Mouse (Mus musculus) lung, adult 18-20 months (tissue): ENCODE measurements around the gene Mnt.
A peak's percentile ranks its signal among the peaks of the same experiment; 100 is the strongest.

Experiments
- DNase-seq, 2 experiments: peaks; one replicate each; pipeline ENCODE4 v3.0.0; 2022; ENCODE audit warnings: mixed read lengths in 2 of 2

The Mnt gene

DNA sequence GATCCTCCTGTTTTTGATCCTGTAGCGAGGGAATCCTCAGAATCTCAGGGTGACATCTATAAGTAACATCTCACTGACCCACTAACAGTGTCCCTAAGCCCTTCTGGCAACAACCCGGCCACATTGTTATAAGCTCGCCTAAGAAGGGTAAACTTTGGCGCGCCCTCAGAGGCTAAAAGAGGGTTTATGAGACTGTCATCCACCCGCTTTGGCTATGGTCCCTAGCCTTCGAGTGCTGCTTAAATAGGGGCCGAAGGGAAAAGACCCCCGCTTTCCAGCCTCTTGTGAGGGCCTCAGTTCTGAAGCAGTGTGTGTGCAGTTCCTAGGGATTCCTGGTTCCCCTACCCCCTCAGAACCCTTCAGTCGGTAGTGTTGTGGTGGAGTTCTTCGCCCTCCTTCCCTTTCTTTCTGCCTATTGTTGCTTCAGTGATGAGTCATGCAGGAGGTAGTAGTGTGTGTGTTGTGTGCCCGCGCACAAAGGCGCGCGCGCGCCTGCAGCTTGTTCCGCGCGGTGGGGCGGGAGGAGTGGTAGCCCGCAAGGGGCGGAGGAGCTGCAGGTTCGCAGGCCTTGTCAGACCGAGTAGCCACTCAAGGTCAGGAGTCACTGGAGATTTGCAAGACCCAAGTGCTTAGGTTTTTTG lies 1.9 kb downstream of the Mnt start:
- DNase-seq = peak; percentile 75 to 84

DNA sequence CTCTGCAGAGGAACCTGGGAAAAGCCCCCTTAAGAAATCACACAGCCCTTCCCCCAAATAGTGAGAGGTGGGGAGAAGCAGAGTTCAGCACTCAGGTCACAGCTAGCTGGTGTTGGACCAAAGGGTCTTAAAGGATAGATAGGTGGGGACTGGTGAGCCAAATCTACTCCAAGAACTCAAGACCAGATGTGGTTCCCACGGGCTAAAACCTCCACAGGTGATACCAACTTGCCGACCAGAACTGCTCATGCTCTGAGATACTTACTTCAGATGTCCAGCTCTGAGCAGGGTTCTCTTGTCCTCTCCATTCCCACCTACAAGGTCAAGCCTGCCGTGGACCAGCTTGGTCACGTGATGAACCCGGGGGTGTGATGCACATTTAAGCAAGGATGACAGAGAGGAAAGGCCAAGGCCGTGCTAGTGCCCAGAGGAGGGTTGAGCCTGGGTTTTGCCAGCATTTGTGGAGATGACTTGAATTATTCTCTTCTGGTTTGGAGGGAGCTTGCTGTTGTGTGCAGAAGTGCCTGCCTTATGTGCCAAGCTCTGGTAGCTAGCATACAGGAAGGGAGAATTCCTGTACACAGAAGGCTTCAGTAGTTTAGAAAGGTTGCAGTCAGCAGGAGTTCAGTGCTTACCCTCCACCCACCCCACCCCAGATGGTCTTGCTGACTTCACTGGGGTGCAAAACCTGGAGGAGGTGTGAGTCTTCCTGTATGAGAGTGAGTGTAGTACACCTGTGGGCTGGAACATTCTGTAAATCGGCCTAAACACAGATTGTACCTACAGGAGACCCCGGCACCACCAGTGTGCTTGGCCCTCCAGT lies 3.0 kb downstream of the Mnt start:
- DNase-seq = no peak

DNA sequence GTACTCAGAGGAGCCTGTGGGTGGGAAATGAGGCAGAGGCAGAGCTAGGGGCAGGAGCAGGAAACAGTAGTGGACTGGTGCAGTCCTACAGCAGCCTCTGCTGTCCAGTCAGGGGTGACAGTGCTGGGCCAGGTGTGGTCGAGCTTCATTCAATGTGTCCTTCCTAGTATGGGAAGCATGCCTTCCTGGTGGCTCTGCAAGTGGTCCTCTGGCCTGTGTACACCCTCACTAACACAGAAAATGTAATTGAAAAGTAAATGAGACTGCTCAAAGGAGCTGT lies 3.6 kb downstream of the Mnt start:
- no peak for DNase-seq

DNA sequence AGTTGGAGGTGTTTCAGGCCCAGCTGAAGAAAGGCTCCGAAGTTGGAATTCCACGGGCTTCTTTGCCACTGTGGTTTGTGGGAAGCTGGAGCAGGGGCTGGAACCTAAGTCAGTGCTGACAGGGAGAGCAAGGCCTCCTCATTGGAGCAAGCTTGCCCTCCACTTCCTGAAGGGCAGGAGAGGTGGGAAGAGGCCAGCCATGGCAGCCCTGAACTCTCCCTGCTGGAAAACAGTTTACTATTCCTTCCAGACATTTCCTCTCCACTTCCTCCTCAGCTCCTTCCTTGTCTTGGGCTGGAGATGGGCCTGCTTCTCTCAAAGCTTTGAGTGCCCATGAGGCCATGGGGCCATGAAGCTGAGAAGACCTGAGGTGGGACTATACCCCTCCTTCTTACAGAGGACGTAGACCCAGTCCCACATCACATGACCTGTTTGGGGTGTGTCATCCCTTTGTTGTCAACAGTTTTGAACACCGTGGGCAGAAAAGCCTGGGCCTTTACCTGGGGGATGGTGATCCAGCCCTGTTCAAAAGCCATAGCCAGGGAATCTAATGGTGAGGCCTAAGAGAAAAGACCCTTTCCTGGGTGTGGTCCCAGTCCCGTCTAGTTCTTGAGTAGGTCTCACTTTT lies 4.0 kb downstream of the Mnt start:
- DNase-seq = no peak

DNA sequence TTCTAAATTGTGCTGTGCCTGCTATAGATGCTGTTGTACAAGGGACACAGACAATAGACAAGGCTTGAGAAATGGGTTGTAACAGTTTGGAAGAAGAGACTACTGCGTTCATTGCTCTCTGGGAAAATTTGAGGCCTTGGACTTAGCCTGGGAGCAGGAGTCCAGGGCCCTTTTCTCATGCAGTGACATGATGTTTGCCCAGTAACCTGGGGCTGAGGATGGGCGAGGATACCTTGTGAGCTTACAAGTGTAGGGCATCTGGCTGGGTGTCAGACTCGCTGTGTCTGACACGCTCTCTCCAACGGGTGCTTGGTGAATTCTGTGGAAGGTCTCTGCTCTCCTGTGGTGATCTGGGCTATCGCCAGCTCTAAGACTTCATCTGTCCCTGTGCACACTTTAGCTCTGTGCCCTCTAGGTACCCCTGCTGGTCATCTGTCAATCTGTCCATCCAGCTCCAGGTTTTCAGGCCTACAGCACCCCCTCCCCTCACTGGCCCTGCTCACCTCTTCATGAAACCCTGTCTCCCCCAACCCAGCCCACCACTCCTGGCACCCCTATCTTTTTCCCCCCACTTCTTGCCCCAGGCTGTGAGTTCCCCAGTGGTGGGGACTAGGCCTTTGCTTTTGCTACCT lies 5.0 kb downstream of the Mnt start:
- no peak for DNase-seq

DNA sequence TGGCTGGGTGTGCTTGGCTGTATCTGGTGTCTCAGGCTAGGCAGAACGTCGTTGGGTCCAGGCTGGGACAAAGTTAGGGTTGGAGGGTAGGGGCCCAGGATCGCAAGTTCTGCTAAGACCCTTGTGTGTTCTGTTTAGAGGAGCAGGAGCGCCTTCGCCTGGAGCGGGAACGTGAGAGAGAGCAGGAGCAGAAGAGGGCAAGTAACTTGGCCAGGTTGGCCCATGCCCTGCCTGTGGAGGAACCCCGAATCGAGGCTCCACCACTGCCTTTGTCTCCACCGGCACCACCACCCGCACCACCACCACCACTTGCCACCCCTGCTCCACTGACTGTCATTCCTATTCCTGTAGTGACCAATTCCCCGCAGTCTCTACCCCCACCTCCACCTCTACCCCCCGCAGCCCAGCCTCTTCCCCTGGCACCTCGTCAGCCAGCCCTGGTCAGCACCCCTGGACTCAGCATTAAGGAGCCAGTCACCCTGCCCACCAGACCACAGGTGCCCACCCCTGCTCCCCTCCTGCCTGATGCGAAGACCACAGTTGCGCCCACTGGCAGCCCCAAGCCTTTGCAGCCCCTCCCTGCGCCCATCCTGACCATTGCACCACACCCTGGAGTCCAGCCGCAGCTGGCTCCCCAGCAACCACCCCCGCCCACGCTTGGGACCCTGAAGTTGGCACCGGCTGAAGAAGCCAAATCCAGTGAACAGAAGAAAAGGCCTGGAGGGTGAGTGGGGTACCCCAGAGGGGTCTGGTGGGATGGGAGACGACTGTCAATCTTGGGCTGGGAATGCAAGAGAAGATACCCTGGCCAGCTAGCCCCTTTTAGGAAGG lies 5.7 kb downstream of the Mnt start:
- no peak for DNase-seq

DNA sequence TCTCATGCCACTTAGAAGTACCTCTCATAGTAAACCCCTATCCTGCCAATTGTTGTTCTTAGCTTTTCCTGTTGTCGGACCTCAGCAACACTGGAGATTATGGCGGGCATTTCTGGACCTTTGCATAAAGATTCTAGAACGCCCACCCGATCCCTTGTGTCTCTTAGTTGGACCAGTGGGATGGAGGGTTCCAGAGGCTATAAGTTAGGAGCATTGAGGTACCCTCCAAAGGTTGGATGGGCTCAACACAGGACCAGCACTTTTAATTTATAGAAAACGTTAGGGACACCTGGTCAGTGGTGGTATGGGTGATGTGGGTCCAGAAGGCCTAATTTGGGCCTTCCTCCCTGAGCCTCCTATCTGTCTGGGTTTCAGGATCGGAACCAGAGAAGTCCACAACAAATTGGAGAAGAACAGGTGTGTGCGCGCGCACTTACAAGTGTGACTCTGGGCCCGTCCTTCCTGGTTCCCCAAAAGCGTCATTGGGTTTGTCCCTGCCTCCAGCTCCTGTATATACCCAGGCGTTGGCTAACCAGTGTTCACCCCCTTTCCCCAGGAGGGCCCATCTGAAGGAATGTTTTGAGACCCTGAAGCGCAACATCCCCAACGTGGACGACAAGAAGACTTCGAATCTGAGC lies 6.5 kb downstream of the Mnt start:
- peak in 1 of 2 experiments; percentile 53 for DNase-seq

DNA sequence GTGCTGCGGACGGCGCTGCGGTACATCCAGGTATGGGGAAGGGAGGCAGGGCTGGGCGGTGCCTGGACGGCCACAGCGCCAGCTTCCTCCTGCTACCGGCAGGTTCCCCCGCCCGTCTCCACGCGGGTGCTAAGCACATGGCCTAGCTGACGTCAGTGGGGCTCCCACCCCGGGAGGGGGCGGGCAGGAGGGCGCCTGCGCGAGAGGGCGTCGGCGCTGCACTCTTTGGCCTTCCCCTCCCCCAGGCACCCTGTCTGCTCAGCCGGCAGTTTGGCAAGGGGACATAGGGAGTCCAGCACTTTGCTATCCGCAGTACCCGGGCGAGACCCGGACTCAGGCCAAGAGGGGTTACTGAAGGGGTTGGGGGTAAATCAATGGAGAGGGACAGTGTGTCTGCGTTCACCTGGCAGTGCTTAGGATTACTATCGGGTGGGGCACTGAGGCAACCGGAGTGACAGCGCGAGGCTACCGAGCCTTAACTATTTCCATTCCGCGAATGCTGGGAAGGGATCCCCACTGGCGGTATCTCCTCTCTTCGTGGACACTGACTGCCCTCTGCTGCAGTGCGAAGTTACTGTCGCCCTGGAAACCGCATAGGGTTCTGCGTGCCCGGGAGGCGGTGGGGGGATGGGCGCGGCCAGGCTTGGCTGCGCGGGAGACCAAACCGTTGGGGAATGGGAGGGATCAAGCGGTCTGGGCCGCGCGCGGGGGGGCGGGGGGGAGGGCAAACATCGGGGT lies 7.1 kb downstream of the Mnt start:
- peak; percentile 97 to 98 for DNase-seq

DNA sequence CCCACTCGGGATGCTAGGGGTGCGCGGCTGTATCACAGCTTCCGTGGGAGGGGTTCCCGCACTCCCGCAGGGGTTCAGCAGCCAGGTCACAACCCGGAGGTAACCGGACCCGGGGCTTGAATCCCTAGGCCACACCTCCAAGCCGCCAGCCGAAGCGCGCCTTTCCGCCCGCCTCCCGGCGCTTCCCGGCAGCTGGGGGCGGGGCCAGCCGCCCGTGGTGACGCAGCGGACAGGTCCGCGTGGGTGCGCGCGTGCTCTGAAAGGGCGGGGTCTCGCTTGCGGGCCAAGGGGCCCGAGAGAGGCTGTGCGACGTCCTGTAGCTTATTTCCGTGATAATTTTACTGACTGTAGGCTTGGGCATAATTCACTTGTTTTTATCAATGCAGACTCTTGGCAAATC lies 7.7 kb downstream of the Mnt start:
- DNase-seq = peak; percentile 95 to 97

DNA sequence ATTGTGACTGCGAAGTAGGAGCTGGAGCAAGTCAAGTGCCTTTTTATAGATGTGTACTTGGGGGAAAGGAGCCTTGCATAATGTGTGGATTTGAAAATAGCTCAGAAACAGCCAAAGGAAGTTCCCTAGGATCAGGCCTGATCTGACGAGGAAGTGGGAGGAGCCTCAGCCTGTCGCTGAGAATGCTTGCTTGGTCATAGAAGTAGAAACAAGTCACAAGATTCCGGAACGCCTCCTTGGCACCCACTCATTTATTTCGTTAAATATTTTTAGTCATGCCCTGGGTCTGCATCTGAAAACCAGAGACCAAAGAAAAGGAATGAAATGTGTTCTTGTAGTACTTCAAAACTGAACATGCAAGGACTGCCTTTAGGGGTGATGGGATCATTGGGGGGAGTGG lies 8.3 kb downstream of the Mnt start:
- DNase-seq = peak; percentile 79 to 83

DNA sequence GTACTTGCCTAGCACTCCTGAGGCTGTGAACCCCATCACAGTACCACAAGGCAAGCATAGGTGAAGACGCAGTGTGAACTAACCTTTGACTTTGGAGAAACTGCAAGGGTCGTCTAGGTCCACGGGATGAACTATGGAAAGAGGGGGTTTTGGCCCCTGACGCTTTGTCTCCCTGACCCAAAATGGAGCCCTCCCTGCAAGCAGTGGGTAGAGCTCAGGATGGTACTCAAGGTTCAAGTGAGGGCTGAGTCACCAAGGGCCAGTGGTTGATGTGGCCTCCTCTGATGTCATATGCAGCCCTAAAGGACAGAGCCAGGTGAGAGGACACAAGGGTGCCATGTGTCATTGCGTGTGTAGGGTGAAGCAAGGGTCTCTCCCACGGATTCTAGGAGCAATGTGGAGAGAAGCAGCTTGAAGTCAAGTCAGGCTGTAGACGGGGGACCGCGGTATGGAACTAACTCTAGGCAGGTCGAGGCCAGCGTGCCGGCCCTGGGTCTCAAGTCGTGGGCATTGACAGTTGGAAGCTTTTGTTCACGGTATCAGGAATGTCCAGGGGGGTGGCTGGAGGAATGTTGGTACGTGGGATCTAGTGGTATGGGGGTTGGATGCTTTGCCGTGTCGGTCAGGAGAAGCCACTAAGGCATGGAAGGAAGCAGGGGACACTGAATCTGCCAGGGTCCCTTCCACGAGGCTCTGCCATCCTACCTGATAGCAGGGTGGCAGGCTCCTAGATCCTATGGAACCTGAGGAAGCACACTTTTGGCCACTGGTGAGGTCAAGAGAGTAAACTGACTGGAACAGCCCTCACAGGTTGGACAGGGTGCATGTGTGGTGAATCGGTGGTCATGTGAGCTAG lies 9.4 kb downstream of the Mnt start:
- no peak for DNase-seq

DNA sequence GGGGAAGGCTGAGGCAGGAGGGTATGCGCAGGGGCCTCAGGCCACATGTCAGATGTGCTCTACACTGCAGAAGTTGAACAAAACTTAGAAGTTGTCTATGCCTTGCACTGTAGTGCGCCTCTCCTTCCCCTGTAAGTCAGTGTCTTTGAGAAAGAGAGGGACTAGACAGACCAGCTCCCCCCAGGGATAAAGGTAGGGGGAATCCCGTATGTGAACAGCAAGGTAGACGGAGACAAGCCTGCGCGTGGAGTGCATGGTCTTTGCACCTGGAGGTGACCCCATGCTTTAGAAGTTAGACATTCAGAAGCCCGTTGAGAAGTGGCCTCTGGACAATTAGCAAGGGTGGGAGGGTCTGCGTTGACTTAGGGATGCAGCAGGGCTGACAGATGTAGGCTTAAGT lies 10.0 kb downstream of the Mnt start:
- no peak for DNase-seq

DNA sequence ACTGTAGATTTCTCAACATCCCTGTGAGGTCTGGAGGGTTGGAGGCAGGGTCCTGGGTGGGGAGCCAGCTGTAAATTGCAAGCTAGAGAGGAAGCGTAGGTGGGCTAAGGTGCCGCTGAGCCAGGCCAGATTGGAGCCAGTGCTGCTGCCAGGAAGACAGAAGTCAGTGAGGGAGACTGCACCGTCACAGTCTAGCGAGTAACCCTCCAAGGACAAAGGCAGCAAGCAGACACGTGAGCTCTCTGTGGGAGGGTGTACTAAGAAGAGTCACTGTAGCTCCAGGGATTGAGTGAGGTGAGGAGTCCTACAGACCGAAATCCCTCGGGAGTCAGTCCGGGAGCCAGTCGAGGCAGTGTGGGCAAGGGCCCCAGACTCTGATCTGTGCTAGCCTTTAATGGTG lies 10.6 kb downstream of the Mnt start:
- no peak for DNase-seq

DNA sequence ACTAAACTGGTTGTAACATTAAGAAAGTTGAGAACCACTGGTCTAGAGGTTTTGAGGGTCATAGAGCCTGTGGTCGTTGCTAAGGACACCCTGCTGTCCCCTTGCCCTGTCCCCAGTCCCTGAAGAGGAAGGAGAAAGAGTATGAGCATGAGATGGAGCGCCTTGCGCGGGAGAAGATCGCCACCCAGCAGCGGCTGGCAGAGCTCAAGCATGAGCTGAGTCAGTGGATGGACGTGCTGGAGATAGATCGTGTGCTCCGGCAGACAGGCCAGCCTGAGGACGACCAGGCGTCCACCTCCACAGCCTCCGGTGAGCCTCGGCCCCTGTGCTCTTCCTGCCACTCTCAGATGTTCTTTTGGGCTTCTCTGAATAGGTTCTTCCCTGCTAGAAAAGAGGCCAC lies 11.3 kb downstream of the Mnt start:
- no peak for DNase-seq

DNA sequence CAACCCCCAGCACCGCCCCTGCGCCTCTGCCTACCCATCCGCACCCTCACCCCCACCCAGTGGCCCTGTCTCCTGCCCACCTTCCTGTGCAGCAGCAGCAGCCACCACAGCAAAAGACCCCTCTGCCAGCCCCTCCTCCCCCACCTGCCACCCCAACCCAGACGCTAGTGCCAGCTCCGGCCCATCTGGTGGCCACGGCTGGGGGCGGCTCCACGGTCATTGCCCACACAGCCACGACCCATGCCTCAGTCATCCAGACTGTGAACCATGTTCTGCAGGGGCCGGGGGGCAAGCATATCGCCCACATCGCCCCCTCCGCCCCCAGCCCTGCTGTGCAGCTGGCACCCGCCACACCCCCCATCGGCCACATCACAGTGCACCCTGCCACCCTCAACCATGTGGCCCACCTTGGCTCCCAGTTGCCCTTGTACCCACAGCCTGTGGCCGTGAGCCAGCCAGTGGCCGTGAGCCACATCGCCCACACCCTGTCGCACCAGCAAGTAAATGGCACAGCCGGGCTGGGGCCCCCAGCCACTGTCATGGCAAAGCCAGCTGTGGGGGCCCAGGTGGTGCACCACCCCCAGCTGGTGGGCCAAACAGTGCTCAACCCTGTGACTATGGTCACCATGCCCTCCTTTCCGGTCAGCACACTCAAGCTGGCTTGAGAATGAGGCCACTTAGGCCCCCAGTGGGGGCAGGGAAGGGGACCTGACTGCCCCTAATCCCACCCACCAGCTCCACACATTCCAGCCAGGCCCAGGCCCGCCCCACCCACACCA lies 12.1 kb downstream of the Mnt start:
- no peak for DNase-seq

DNA sequence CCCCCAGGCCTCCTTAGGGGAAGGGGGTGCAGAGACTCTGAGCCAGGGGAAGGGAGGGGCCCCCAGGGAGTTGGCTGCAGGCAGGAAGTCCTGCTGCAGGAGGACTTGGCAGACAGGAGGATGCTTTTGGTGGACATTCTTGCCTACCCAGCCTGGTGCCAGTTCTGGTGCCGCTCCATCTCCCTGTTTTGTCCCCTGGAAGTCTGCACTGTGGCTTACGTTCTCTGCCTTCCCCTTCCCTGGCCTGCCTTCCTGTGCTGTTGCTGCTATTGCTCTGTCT lies 12.7 kb downstream of the Mnt start:
- no peak for DNase-seq

DNA sequence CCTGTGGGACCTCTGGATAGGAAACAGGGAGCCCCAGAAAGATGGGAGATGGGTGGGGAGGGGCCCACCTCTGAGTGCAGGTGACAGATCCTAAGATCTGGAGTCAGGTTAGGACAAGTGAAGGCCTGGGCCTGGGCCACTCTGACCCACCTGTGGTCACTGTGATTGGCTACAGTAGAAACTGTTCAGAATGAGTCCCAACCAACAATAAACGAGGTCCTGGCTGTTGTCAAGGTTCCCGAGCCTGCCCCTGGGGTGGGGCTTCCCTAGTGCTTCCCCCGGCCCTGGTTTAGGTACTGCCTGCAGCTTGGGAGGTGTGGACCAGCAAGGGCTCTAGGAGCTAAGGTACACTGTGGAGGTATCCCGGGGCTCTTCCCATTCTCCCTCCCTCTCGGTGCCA lies 13.0 kb downstream of the Mnt start:
- no peak for DNase-seq

DNA sequence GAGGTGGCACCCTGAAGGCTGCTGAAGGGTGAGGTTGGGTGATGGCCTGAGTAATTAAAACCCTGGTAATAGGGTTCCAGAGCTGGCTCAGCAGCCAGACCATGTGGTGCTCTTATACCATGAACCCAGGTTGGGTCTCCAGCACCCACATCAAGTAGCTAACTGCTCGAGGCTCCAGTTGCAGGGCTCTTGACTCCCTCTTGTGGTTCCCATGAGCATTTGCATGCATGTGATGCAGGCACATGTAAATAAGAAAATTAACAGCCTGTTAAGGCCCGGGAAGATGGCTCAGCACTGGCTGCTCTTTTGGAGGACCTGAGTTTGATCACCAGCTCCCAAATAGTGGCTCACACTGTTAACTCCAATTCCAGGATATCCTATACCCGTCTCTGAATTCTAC lies 15.1 kb downstream of the Mnt start:
- DNase-seq = no peak

DNA sequence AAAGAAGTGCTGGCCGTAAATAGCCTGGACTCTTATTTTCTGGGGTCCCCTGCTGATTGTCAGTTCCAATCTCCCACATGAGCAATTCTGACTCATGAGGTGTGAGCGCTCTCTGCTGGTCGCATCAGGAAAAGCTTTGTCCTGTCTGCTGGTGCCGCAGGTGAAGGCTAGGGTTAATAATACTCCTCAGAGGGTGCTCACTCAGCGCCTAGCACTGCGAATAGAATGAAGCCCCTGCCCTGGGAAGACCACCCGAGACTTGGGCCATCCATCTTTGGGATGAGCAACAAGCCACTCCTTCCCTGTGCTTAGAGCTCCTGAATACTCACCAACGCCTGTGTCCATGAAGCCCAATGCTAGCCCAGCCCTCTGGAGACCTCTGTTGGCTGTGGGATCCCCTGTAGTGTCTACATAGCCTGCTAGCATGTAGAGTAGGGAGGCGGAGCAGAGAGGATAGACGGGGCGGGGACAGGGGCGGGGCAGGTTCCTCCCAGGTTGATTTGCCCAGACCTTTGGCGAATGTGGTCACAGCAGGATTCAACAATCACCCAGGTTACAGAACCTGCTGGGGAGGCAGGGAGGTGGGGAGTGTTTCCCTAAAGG lies 17.3 kb downstream of the Mnt start:
- peak; percentile 77 to 80 for DNase-seq
